Mouse (Mus musculus): ENCODE data around the gene Slc22a15.

The Slc22a15 gene

DNA sequence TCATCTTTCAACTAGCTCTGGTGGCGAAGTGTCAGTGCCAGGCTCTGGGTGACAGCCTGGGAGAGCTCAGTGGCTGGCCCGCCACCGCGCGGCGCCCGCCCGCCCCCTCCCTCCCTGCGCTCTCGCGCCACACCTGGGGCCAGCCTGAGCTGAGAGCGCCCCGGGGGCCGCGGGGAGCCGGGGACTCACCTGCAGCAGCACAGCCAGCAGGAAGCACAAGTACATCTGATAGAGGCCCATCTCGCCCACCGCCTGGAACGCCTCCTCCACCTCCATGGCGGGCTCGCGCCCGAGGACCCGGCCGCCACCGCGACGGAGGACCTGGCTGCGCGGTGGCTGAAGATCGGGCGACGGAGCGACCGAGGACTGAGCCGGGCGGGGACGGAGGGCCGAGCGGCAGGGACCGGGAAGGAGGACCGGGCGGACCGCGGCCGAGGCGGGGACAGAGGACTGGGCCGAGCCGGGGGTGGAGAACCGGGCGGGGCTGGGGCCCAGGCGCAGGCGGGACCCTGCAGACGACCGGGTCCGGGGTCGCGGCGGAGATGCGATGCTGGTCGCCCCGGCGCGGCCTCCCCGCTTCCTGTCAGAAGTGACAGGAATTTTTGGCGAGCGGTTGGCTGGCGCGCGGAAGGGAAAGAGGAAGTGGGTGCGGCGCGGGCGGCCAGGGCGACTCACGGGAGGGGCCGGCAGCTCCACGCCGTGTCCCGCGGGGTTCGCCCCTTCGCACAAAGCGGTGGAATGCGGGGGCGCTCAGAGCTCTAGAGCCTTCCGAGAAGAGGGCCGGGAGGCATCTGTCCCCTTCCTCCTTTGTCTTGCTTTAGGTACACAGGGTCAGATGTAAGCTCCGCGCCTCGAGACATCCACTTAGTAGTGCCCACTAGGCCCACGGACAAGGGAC lies at the start of gene Slc22a15:
Gene Slc22a15, minus strand, starts transcription at position 611 of the 898 bp plus-strand sequence.
- peak; percentile 81 for DNase-seq

DNA sequence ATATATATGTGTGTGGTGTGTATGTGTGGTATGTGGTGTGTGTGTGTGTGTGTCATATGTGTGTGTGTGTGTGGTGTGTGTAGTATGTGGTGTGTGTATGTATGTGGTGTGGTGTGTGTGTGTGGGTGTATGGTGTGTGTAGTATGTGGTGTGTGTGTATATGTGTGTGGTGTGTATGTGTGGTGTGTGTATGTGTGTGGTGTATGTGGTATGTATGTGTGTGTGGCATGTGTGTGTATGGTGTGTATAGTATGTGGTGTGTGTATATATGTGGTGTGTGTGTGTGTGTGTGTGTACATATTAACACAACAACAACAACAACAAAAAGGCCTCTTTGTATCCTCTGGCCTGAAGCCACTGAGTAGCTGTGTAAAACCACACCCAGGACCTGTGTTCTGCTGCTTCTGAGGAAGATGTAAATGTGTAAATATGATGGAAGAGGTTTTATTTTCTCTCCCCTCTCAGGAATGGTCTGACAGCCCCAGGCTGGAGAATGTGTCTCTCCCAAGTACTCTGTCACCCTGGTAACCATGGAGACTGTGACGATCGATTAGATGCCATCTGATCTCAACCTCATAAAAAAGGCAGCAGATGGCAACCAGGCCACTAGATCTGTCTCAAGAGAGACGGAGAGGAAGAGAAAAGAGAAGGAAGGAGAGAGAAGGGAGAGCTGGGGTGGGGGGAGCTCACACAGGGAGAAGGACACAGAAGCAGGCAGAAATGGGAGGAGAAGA lies 42.7 kb upstream of the Slc22a15 start:
- DNase-seq = peak; percentile 70

DNA sequence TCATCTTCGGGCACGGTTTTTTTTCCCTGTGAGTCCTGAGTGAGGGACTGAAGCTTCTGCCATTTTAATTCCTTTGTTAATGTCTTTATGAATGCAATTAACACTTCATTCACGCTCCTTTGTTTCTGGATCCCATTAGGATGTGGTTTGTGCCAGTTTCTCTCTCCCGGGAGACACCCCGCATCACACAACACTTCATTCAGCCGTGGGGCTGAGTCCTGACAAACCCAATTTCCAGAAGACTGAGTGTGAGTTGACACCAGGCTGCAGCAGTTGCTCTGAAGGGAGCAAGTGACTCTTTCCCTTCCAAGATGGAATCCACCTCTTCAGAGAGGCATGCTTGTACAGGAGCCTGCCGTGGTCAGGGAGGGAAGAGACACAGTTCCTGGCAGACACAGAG lies 40.1 kb upstream of the Slc22a15 start:
- DNase-seq = peak; percentile 81

DNA sequence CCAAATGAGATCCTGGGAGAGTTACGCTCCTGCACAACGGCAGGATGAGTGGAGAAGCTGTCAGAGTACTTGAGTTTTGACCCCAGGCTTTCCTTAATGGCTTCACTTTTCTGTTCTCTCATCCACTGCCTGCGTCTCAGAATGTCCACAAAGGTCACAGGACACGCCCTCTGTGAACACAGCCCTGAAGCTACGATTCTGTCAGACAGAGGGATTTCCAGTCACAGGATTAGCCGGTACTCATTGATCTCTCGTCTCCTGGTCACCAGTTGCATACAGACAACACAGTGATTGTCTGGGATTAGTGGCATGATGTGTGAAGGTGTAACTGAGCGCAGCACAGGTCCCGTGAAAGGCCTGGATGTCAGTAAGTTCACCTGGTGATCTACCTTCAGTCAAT lies 39.2 kb upstream of the Slc22a15 start:
- DNase-seq = peak; percentile 58

DNA sequence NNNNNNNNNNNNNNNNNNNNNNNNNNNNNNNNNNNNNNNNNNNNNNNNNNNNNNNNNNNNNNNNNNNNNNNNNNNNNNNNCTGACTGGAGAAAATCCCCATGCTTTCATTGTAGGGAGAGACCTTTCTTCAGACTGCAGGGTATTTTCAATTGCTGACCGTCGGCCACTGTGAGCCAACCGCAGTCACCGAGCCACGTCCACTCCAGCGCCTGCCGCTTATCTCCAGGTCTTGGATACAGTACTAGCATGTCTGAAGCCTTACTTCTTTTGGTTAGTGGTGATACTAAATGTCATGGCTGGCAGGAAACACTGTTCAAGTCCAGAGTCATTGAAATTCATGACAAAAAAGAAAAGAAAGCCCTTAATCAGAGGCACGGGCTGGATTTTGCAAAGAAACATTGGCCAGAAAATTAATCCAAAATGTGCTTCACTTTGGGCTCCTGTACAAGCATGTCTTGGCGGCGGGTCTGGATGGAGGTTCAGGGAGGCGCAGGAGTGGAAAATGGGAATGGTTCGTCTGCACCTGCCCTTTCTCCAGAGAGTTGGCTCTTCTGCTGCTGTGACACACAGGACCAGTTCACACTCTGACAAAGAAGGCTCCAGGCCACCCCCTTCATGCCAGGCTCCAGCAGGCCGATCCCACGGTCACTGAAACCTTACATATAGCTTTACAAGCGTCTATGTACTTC lies 37.0 kb upstream of the Slc22a15 start:
- no peak for DNase-seq

DNA sequence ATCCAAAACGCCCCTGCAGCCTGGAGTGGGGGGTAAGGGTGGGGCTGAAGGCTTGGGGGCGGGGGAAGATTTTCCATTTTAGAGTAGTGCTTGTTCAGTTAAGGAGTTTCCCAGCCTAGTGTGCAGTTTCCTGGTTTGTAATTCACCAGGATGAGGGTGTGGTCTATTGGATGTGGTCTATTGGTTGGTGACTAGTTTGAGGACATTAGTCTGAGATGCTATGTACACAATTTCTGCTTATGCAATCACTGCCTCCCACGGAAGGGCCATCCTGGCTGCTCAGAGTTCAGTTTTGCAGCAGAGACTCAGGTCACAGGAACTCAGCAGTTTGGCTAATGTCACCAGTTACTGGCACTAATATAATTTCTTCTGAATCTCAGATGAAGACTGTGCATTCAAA lies 33.8 kb upstream of the Slc22a15 start:
- no peak for DNase-seq

DNA sequence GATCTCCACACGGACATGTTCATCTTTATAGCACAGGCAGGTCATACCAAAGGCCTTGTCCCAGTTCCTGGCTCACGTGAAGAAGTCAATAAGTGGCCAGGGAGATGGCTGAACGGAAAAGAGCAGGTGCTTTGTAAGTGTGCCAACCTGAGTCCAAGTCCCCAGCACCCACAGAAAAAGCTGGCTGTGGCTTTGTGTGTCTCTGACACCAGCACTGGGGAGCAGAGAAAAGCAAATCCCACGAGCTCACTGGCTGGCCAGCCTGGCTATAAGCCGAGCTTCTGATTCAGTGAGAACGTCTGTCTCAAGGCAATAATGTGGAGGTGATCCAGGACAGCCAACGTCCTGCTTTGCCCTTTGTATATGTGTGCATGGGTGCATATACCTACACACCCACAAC lies 29.3 kb upstream of the Slc22a15 start:
- no peak for DNase-seq

DNA sequence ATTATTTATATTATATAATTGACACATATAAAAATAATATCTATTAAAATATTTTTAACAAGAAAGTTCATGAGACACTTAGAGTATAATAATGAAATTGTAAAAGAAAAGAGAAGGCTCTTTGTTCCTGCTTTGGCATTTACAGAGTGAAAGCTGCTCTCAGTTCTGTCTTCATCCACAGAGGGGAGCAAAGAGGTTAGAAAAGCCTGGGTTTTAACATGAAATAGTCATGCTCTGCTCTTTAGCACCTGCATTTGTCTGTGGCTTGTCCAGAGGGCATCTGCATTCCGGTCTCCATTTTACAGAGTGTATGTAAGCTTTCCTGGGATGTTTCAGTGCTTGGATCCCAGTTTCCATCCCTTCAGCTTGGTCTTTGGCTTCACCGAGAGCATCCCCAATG lies 28.3 kb upstream of the Slc22a15 start:
- DNase-seq = peak; percentile 21

DNA sequence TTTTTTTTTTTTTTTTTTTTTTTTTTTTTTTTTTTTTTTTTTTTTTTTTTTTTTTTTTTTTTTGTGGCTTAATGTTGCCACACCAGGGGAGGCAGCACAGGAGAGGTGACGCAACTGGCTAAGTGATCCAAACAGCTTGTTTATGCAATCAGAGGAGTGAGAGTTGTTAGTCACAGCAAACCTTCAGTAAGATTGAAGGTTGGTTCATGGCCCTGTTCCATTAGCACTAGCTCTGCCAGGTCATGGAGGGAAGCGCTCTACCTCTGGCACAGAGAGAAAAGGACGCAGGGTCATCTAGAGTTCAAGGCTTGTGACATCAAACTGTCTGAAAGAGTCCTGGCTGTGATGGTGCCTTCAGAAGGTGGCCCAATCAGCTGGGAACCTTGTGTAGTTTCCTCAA lies 24.3 kb upstream of the Slc22a15 start:
- DNase-seq = no peak

DNA sequence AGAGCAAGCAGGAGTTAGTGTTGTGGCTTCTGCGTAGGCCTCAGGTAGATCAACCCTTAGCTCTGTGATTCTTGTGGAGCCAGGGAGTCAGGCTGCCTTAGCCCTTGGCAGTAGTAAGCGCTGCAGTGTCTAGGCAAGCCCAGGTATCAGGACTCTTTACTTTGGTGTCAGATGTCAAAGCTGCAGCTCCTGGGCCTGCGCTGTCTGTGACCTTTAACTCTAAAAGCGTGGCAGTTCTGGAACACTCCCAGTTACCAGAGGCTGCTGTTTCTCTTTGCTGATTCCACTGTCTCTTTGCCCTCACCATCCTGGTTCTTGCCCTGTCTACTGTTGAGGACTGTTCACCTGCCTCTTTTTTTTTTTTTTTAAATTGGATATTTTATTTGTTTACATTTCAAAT lies 23.0 kb upstream of the Slc22a15 start:
- DNase-seq = no peak

DNA sequence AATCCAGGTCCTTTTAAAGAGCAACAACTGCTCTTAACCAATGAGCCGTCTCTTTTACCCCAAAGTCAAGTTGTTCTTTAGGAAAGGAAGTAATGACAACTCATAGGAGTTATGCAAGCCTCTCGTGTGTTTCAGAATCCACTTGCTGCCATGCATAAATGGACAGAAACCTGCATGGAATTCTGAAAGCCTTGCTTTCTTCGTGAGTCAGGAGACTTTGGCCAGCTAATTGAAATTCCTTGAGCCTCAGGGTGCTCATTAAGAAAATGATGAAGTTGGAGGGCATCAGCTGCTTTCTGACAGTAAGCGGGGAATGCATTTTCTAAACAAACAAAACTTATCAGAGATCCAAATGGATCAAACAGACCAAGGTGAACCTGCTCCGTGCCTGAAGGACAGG lies 21.0 kb upstream of the Slc22a15 start:
- DNase-seq = no peak

DNA sequence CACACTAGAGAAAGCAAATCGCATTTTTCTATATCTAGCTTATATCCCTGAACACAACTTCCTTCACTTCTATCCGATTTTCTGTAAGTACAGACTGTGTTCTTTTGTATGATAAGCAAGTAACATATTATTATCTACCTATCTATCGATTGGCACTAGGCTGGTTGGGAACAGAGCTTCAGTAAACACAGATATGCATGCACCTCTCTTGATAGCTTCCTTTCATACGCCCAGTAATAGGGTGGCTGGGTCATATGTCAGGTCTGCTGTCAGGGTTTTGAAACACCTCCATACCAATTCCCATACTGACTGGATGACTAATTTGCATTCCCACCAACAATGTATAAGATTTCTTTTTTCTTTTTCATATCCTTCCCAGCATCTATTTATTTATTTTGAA lies 16.2 kb upstream of the Slc22a15 start:
- DNase-seq = no peak

DNA sequence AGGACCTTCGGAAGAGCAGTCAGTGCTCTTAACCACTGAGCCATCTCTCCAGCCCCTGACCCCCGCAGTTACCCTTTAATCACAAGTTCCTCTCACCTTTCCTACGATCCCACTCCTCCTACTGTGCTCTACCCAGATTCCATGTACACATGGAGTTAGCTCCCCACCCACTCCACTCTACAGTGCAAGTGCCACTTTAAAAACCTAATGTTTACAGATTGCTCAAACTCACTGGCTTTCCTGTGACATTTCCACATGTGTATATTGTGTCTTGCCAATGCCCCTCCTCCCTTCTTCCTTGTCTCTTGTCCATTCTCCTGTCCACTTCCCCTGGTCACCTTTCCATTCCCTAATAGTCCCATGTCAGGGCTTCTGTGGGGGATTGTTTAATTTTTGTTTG lies 15.6 kb upstream of the Slc22a15 start:
- DNase-seq = no peak

DNA sequence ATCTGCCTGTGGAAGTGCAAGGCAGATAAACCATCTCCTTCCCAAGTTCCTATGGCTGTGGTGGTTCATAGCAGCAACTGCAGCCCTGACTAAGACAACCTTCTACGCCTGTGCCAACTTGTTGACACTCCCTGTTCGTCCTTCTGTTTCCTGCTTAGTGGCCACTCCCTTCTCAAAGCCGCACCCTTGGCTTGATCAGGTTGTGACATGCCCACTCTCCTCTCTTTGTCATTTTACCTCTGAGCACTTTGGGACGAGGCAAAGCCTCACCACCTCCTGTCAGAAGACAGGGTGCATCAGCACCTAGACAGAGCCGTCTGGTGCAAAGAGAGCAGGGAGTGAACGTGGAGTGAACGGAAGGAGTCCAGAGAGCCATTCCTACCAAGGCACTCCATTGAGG lies 14.9 kb upstream of the Slc22a15 start:
- no peak for DNase-seq

DNA sequence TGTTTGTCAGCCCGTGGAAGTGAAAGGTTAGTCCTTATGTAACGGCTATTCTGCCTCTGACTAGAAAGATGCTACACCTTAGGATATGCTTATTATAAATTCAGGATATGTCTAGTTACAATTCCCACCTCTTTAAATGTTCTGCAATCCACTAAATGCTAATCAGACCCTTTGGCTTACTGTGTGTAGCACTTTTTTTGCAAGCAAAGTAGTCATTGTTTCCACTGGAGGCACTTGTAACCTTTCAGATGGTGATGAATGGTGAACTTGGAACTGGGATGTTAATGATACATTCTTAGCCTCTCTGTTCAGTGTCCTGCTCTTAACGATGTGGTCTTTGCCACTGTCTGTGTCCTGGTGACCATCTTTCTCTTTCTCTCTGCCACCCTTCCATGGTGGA lies 12.1 kb upstream of the Slc22a15 start:
- DNase-seq = no peak

DNA sequence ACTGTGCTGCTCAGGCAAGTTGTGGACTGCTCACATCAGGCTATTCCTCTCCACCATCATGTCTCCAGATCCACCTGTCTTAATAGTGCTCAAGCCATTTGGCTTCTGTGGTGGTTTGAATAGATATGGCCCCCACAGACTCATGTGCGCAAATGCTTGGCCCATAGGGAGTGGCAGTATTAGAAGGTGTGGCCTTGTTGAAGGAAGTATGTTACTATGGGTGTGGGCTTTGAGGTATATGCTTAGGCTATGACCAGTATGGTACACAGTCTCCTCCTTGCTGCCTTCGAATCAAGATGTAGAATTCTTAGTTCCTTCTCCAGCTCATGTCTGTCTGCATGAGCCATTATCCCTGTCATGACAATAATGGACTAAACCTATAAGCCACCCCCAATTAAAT lies 9.6 kb upstream of the Slc22a15 start:
- DNase-seq = no peak

DNA sequence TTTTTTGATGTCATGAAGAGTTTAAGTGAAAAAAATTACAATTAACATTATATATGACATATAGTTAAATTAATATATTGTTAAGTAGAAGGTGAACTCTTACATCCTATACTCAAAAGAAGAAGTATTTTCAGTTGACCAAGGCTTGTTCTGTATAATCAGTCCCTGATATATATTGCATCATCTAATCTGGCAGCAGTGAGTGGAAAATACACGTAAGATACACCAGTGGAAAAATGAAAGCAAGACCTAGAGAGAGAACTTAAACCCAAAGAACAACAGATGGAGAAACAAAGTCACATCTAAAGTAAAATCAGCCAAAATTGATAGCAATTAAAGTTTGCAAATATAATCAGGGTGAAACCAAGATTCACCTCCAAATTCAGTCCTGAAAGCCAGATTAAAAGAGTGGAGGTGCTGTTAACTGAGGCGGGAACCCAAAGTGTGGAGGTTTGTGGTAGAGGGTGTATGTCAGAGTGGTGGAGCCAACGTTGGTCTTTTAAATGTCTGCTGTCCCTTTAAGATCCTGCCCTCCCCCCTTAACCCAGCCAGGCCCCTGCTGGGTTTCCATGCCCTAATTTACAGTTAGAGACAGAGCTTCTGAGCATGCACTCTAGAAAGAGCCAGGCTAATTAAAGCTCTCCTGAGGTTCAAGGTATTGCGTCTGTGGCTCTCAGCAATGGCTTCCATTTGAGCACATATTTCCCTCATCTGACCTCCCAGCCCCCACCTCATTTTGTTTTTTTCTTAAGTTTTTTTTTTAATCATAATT lies 5.0 kb upstream of the Slc22a15 start:
- peak; percentile 84 for DNase-seq

DNA sequence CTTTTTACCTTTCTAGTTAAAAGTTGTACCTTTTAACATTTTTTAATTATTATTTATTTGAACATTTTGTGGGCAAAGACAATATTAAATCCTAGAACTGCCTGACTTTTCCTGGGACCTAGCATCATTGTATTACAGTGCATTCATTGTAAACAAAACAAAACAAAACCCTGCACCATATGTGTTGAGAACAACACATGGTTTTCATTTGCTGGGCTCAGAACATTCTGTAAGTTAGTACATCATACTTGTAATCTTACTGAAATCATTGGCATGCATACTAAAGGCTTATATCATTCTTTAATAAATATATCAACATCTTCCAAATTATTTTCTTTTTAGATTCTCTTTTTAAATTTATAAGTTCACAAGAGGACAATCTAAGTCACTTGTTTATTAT lies 2.4 kb upstream of the Slc22a15 start:
- DNase-seq = no peak

DNA sequence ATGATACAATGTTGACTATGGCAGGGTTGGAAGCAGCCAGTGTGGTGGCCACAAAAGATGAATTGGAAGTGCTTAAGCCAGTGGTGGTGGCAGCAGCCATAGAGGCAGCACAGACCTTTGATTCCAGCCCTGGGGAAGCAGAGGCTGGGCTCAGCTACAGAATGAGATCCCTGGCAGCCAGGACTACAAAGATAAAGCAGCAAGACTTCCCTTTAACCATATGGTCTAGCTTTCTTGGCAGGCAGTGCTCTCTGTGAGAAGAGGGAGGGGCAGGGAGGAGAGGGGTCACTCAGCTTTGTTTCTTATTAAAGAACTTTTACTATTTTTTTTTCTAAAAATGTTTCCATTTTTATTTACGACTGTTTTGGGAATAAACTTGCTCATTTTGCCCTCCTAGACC lies 1.4 kb upstream of the Slc22a15 start:
- peak; percentile 23 for DNase-seq

DNA sequence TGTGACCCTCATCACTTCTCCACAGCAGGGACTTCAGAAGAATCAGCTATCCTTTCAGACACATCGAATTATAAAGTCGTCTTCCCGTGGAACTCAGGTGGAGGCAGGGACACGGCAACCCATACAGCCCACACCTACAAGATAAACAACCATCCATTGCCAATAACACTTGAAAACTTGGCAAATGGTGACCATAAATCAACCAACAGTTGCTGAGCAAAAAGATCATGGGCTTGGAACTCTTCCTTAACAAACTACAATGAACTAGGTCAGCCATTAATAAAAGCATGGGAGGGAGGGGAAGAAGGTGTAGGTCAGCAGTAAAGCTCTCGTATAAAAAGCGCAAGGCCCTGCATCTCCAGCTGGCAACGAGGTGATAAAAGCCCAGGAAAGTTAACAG lies 1.9 kb downstream of the Slc22a15 start:
- peak; percentile 14 for DNase-seq

DNA sequence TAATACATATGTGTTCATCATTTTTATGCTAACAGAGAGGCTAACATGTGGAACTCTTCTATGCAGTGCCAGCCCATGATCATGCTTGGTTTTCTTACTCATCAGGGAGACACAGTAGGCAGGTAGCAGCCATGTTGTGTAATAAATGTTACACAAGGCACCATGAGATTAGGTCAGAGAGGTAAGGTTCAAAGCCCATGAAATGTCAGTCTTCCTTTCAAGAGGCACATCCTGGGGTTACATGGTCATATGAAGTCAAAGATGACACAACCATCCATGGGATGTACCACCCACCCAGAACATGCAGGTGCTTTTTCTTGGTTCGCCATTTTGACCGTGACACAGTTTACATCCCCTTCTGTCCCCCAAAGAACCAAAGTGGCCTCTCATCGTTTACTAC lies 5.7 kb downstream of the Slc22a15 start:
- DNase-seq = no peak

DNA sequence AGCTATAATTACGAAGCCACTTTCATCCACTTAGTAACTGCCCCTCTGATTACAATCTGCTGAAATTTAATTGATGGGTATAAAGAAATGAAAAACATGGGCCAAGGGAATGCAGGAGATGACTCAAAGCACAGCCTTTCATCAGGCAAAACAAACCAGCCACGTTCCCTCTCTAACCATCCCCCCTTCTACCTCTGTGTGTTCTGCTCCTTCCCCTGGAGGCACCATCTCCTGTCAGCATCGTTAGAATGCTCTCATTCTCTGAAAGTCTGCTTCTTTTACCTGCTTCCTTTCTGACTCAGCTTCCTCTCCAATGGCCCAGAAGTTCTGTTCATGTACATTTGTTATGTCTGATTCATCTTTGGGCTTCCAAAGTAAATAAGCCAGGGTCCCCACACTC lies 6.6 kb downstream of the Slc22a15 start:
- peak; percentile 37 for DNase-seq

DNA sequence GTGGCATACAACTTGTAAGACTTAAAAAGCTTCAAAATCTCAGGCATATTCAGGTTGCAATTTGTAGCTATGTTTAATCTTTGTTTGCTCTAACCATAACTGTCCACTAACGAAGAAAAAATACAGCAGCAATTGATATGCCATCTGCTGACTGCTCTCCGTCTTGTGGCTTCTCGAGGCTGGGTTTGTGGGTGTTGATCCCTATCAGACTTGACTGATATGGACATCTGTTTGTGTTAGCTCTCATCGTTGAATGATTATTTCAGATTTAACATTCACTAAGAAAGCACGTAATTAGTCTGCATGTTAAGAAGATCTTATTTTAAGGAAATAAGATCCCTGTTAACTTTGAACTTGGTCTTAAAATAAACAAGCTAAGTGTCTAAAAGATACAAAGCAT lies 7.7 kb downstream of the Slc22a15 start:
- DNase-seq = peak; percentile 21
